Mouse (Mus musculus): ENCODE data around the gene Spock1. TPM values are rescaled to one million over a fixed set of nuclear protein-coding genes. Genes with fewer than 3 reads are reported as not detected.

Spock1 gene
- polyA plus RNA-seq, 1 experiment from 2014 or later, result 48.1 TPM

- no peaks in the 10 kb centered on the region for H3K4me1 ChIP-seq (replicated peaks; ENCODE audit: control insufficient read depth, insufficient read depth, low read length)
- no peak overlapping the region for H3K4me2 ChIP-seq (ENCODE audit: low read length)
- ATAC-seq, result no peak
- no peak overlapping the region for H3K4me3 ChIP-seq (replicated peaks; ENCODE audit: low read length)
- H3K9ac ChIP-seq (replicated peaks; ENCODE audit: low read depth, low read length), result no peak overlapping the region
- H3K27ac ChIP-seq (ENCODE audit: low read length), result no peak overlapping the region
- no peaks in the 10 kb centered on the region for H3K36me3 ChIP-seq (ENCODE audit: control insufficient read depth, insufficient read depth)
- H3K27me3 ChIP-seq (replicated peaks; ENCODE audit: control insufficient read depth, insufficient read depth, low read length), result no peaks in the 10 kb centered on the region
- no peaks in the 10 kb centered on the region for H3K9me3 ChIP-seq (ENCODE audit: control insufficient read depth, low read length)
- WGBS, result 74% methylated on average over 8 of the region's 8 CpGs
These were observed 53.7 kb downstream of the Spock1 start for GRCm38 (mm10) chr13:57854416-57854815.

- H3K36me3 ChIP-seq (ENCODE audit: control insufficient read depth, insufficient read depth), result no peaks in the 10 kb centered on the region
- no peak overlapping the region for H3K27ac ChIP-seq (ENCODE audit: low read length)
- H3K9ac ChIP-seq (replicated peaks; ENCODE audit: low read depth, low read length), result no peak overlapping the region
- H3K27me3 ChIP-seq (replicated peaks; ENCODE audit: control insufficient read depth, insufficient read depth, low read length), result no peaks in the 10 kb centered on the region
- no peaks in the 10 kb centered on the region for H3K4me1 ChIP-seq (replicated peaks; ENCODE audit: control insufficient read depth, insufficient read depth, low read length)
- H3K4me3 ChIP-seq (replicated peaks; ENCODE audit: low read length), result no peak overlapping the region
- WGBS, result 58% methylated on average over 1 of the region's 1 CpGs
- H3K9me3 ChIP-seq (ENCODE audit: control insufficient read depth, low read length), result no peaks in the 10 kb centered on the region
- no peak overlapping the region for H3K4me2 ChIP-seq (ENCODE audit: low read length)
- ATAC-seq, result no peak
These were observed 54.5 kb downstream of the Spock1 start for GRCm38 (mm10) chr13:57853621-57854020.

GRCm38 (mm10) chr13:57853156-57853555 lies 55.0 kb downstream of the Spock1 start:
- Histone ChIP-seq H3K36me3 (ENCODE audit: control insufficient read depth, insufficient read depth) (no peaks in the 10 kb centered on the region), H3K9me3 (ENCODE audit: control insufficient read depth, low read length) (no peaks in the 10 kb centered on the region), H3K27me3 (replicated peaks; ENCODE audit: control insufficient read depth, insufficient read depth, low read length) (no peaks in the 10 kb centered on the region), H3K4me1 (replicated peaks; ENCODE audit: control insufficient read depth, insufficient read depth, low read length) (no peaks in the 10 kb centered on the region), H3K27ac (ENCODE audit: low read length) (no peak overlapping the region), H3K4me2 (ENCODE audit: low read length) (no peak overlapping the region), H3K4me3 (replicated peaks; ENCODE audit: low read length) (no peak overlapping the region), H3K9ac (replicated peaks; ENCODE audit: low read depth, low read length) (no peak overlapping the region)
- ATAC-seq, result no peak
- WGBS, result 84% methylated on average over 10 of the region's 10 CpGs

GRCm38 (mm10) chr13:57848931-57849330 lies 59.2 kb downstream of the Spock1 start:
- 91% methylated on average over 1 of the region's 1 CpGs for WGBS
- no peak overlapping the region for H3K4me2 ChIP-seq (ENCODE audit: low read length)
- H3K9ac ChIP-seq (replicated peaks; ENCODE audit: low read depth, low read length), result no peak overlapping the region
- H3K4me3 ChIP-seq (replicated peaks; ENCODE audit: low read length), result no peak overlapping the region
- no peak for ATAC-seq
- H3K27ac ChIP-seq (ENCODE audit: low read length), result no peak overlapping the region
- 0 out of 2 replicates have a peak, but pooled peaks cover 5% of the 10 kb centered on the region for H3K4me1 ChIP-seq (replicated peaks; ENCODE audit: control insufficient read depth, insufficient read depth, low read length)
- no peaks in the 10 kb centered on the region for H3K36me3 ChIP-seq (ENCODE audit: control insufficient read depth, insufficient read depth)
- H3K27me3 ChIP-seq (replicated peaks; ENCODE audit: control insufficient read depth, insufficient read depth, low read length), result no peaks in the 10 kb centered on the region
- no peaks in the 10 kb centered on the region for H3K9me3 ChIP-seq (ENCODE audit: control insufficient read depth, low read length)

- 0 out of 2 replicates have a peak, but pooled peaks cover 5% of the 10 kb centered on the region for H3K4me1 ChIP-seq (replicated peaks; ENCODE audit: control insufficient read depth, insufficient read depth, low read length)
- H3K27ac ChIP-seq (ENCODE audit: low read length), result peak overlapping the region; percentile 69
- H3K9ac ChIP-seq (replicated peaks; ENCODE audit: low read depth, low read length), result no peak overlapping the region
- H3K36me3 ChIP-seq (ENCODE audit: control insufficient read depth, insufficient read depth), result no peaks in the 10 kb centered on the region
- H3K4me3 ChIP-seq (replicated peaks; ENCODE audit: low read length), result no peak overlapping the region
- no peak for ATAC-seq
- H3K4me2 ChIP-seq (ENCODE audit: low read length), result no peak overlapping the region
- 78% methylated on average over 4 of the region's 4 CpGs for WGBS
- H3K27me3 ChIP-seq (replicated peaks; ENCODE audit: control insufficient read depth, insufficient read depth, low read length), result no peaks in the 10 kb centered on the region
- H3K9me3 ChIP-seq (ENCODE audit: control insufficient read depth, low read length), result no peaks in the 10 kb centered on the region
These were observed 61.0 kb downstream of the Spock1 start for GRCm38 (mm10) chr13:57847101-57847500.

- H3K9me3 ChIP-seq (ENCODE audit: control insufficient read depth, low read length), result no peaks in the 10 kb centered on the region
- no peaks in the 10 kb centered on the region for H3K27me3 ChIP-seq (replicated peaks; ENCODE audit: control insufficient read depth, insufficient read depth, low read length)
- H3K27ac ChIP-seq (ENCODE audit: low read length), result peak overlapping the region; percentile 69
- H3K4me3 ChIP-seq (replicated peaks; ENCODE audit: low read length), result no peak overlapping the region
- H3K4me1 ChIP-seq (replicated peaks; ENCODE audit: control insufficient read depth, insufficient read depth, low read length), result 0 out of 2 replicates have a peak, but pooled peaks cover 5% of the 10 kb centered on the region
- WGBS, result 78% methylated on average over 9 of the region's 9 CpGs
- H3K9ac ChIP-seq (replicated peaks; ENCODE audit: low read depth, low read length), result no peak overlapping the region
- H3K4me2 ChIP-seq (ENCODE audit: low read length), result no peak overlapping the region
- no peaks in the 10 kb centered on the region for H3K36me3 ChIP-seq (ENCODE audit: control insufficient read depth, insufficient read depth)
- ATAC-seq, result 0 out of 2 replicates have a peak, but pooled peaks have one; percentile 55
These were observed 61.7 kb downstream of the Spock1 start for GRCm38 (mm10) chr13:57846468-57846867.

GRCm38 (mm10) chr13:57841141-57841848 lies 66.8 kb downstream of the Spock1 start:
- WGBS, result 90% methylated on average over 5 of the region's 5 CpGs
- Histone ChIP-seq H3K27ac (ENCODE audit: low read length) (no peak overlapping the region), H3K4me2 (ENCODE audit: low read length) (no peak overlapping the region), H3K9ac (replicated peaks; ENCODE audit: low read depth, low read length) (no peak overlapping the region), H3K9me3 (ENCODE audit: control insufficient read depth, low read length) (no peaks in the 10 kb centered on the region), H3K4me3 (replicated peaks; ENCODE audit: low read length) (no peak overlapping the region), H3K4me1 (replicated peaks; ENCODE audit: control insufficient read depth, insufficient read depth, low read length) (peaks cover 3% of the 10 kb centered on the region; the same call in 1 of the 2 replicates), H3K27me3 (replicated peaks; ENCODE audit: control insufficient read depth, insufficient read depth, low read length) (no peaks in the 10 kb centered on the region), H3K36me3 (ENCODE audit: control insufficient read depth, insufficient read depth) (no peaks in the 10 kb centered on the region)
- no peak for ATAC-seq

GRCm38 (mm10) chr13:57837691-57838437 lies 70.3 kb downstream of the Spock1 start:
- ATAC-seq, result no peak
- 76% methylated on average over 5 of the region's 5 CpGs for WGBS

GRCm38 (mm10) chr13:57831374-57832163 lies 76.6 kb downstream of the Spock1 start:
- no peak overlapping the region for H3K4me3 ChIP-seq (replicated peaks; ENCODE audit: low read length)
- H3K4me1 ChIP-seq (replicated peaks; ENCODE audit: control insufficient read depth, insufficient read depth, low read length), result peaks cover 17% of the 10 kb centered on the region
- no peaks in the 10 kb centered on the region for H3K27me3 ChIP-seq (replicated peaks; ENCODE audit: control insufficient read depth, insufficient read depth, low read length)
- no peak overlapping the region for H3K9ac ChIP-seq (replicated peaks; ENCODE audit: low read depth, low read length)
- H3K4me2 ChIP-seq (ENCODE audit: low read length), result no peak overlapping the region
- 77% methylated on average over 11 of the region's 11 CpGs for WGBS
- no peak for ATAC-seq
- no peaks in the 10 kb centered on the region for H3K36me3 ChIP-seq (ENCODE audit: control insufficient read depth, insufficient read depth)
- H3K9me3 ChIP-seq (ENCODE audit: control insufficient read depth, low read length), result peaks cover 3% of the 10 kb centered on the region; the same call in 1 of the 2 replicates
- peak overlapping the region; percentile 34 for H3K27ac ChIP-seq (ENCODE audit: low read length)

More at GRCm38 (mm10) chr13:57837691-57838437, 70.3 kb downstream of the Spock1 start:
- H3K27me3 ChIP-seq (replicated peaks; ENCODE audit: control insufficient read depth, insufficient read depth, low read length), result no peaks in the 10 kb centered on the region
- no peak overlapping the region for H3K27ac ChIP-seq (ENCODE audit: low read length)
- H3K4me3 ChIP-seq (replicated peaks; ENCODE audit: low read length), result no peak overlapping the region
- H3K36me3 ChIP-seq (ENCODE audit: control insufficient read depth, insufficient read depth), result no peaks in the 10 kb centered on the region
- no peak overlapping the region for H3K9ac ChIP-seq (replicated peaks; ENCODE audit: low read depth, low read length)
- H3K4me1 ChIP-seq (replicated peaks; ENCODE audit: control insufficient read depth, insufficient read depth, low read length), result peaks cover 3% of the 10 kb centered on the region; the same call in 1 of the 2 replicates
- H3K4me2 ChIP-seq (ENCODE audit: low read length), result no peak overlapping the region
- peaks cover 3% of the 10 kb centered on the region; the same call in 1 of the 2 replicates for H3K9me3 ChIP-seq (ENCODE audit: control insufficient read depth, low read length)
